Mouse (Mus musculus) hindbrain, embryonic 13.5 days (tissue): ENCODE results near the gene Cmtm6. TPM values are rescaled to one million over a fixed set of nuclear protein-coding genes. Genes with fewer than 3 reads are reported as not detected.
A peak's percentile ranks its signal among the peaks of the same experiment; 100 is the strongest.

Source experiments
- ATAC-seq: fragments of 200-750 bp; cut with Nextera tagmentation; 2 replicates; pipeline ENCODE4 v1.8.0; 2017; ENCODE audit warnings: moderate TSS enrichment; ENCODE audit not compliant: low FRiP score
- H3K27ac ChIP-seq: fragments of 300-500 bp; sonication (generic); 2 replicates; pipeline ENCODE4 v1.5.1; 2015; ENCODE audit warnings: inconsistent platforms, mild to moderate bottlenecking, moderate library complexity
- H3K27me3 ChIP-seq: fragments of 300-500 bp; sonication (generic); 2 replicates; pipeline ENCODE4 v1.6.1; 2015; ENCODE audit warnings: mild to moderate bottlenecking, inconsistent platforms
- H3K36me3 ChIP-seq: fragments of 300-500 bp; sonication (generic); 2 replicates; pipeline ENCODE4 v1.6.1; 2015; ENCODE audit warnings: mild to moderate bottlenecking, inconsistent platforms
- H3K4me1 ChIP-seq: fragments of 300-500 bp; sonication (generic); replicated peaks from 2 replicates; pipeline ENCODE4 v1.6.1; 2015; ENCODE audit warnings: inconsistent platforms
- H3K4me2 ChIP-seq: fragments of 300-500 bp; sonication (generic); 2 replicates; pipeline ENCODE4 v1.6.1; 2015; ENCODE audit warnings: inconsistent platforms, mild to moderate bottlenecking, moderate library complexity
- H3K4me3 ChIP-seq: fragments of 300-500 bp; sonication (generic); 2 replicates; pipeline ENCODE4 v1.5.1; 2015; ENCODE audit warnings: mild to moderate bottlenecking, inconsistent platforms
- H3K9ac ChIP-seq: fragments of 300-500 bp; sonication (generic); 2 replicates; pipeline ENCODE4 v1.6.1; 2015; ENCODE audit warnings: mild to moderate bottlenecking, inconsistent platforms
- H3K9me3 ChIP-seq: fragments of 300-500 bp; sonication (generic); 2 replicates; pipeline ENCODE4 v1.6.1; 2016; ENCODE audit warnings: inconsistent platforms
- WGBS: fragments of 180-500 bp; shearing (Covaris S2); methylation state at CpG from one replicate; pipeline ENCODE4 v1.1.7; 2015; 5-methylcytosine and 5-hydroxymethylcytosine counted together
- polyA plus RNA-seq: library from polyadenylated mRNA; unstranded; fragments of >200 nt; fragmentation: Nextera tagmentation; extraction: Ambion mirVana; gene quantifications from 2 replicates; pipeline ENCODE4 v1.2.1, GENCODE M21; 2015

The Cmtm6 gene
- polyA plus RNA-seq, 1 experiment from 2014 or later = 21.8 TPM

GRCm38 (mm10) chr9:114789557-114789956 lies 58.6 kb downstream of the Cmtm6 start:
- Histone ChIP-seq H3K4me2 (no peak overlapping the region), H3K4me1 (0 out of 2 replicates have a peak, but pooled peaks cover 9% of the 10 kb centered on the region), H3K9ac (no peak overlapping the region), H3K36me3 (no peaks in the 10 kb centered on the region), H3K4me3 (no peak overlapping the region), H3K9me3 (0 out of 2 replicates have a peak, but pooled peaks cover 5% of the 10 kb centered on the region), H3K27me3 (no peaks in the 10 kb centered on the region), H3K27ac (no peak overlapping the region)
- 80% methylated on average over 7 of the region's 7 CpGs for WGBS
- no peak for ATAC-seq

GRCm38 (mm10) chr9:114789989-114790388 lies 59.1 kb downstream of the Cmtm6 start:
- no peak overlapping the region for H3K27ac ChIP-seq
- H3K9ac ChIP-seq = no peak overlapping the region
- no peak overlapping the region for H3K4me3 ChIP-seq
- no peaks in the 10 kb centered on the region for H3K27me3 ChIP-seq
- no peak overlapping the region for H3K4me2 ChIP-seq
- no peaks in the 10 kb centered on the region for H3K36me3 ChIP-seq
- WGBS = 90% methylated on average over 8 of the region's 8 CpGs
- H3K9me3 ChIP-seq = 0 out of 2 replicates have a peak, but pooled peaks cover 5% of the 10 kb centered on the region
- ATAC-seq = no peak
- H3K4me1 ChIP-seq = 0 out of 2 replicates have a peak, but pooled peaks cover 8% of the 10 kb centered on the region

- Histone ChIP-seq H3K36me3 (no peaks in the 10 kb centered on the region), H3K9me3 (no peaks in the 10 kb centered on the region), H3K4me3 (no peak overlapping the region), H3K4me2 (no peak overlapping the region), H3K27me3 (no peaks in the 10 kb centered on the region), H3K9ac (no peak overlapping the region), H3K27ac (no peak overlapping the region), H3K4me1 (peaks cover 12% of the 10 kb centered on the region)
- ATAC-seq = no peak
- WGBS = 77% methylated on average over 9 of the region's 9 CpGs
Observed at GRCm38 (mm10) chr9:114793764-114794295, 62.9 kb downstream of the Cmtm6 start.

GRCm38 (mm10) chr9:114794491-114794890 lies 63.6 kb downstream of the Cmtm6 start:
- WGBS = 77% methylated on average over 4 of the region's 4 CpGs

GRCm38 (mm10) chr9:114796473-114797050 lies 65.6 kb downstream of the Cmtm6 start:
- H3K27me3 ChIP-seq = peaks cover 6% of the 10 kb centered on the region; the same call in 1 of the 2 replicates
- no peak overlapping the region; the same call in 1 of the 2 replicates for H3K27ac ChIP-seq
- WGBS = 20% methylated on average over 10 of the region's 11 CpGs
- H3K4me1 ChIP-seq = peaks cover 25% of the 10 kb centered on the region
- H3K4me2 ChIP-seq = no peak overlapping the region
- H3K9ac ChIP-seq = no peak overlapping the region
- no peaks in the 10 kb centered on the region for H3K9me3 ChIP-seq
- H3K36me3 ChIP-seq = no peaks in the 10 kb centered on the region
- H3K4me3 ChIP-seq = no peak overlapping the region
- ATAC-seq = 0 out of 2 replicates have a peak, but pooled peaks have one; percentile 16

More at GRCm38 (mm10) chr9:114794491-114794890, 63.6 kb downstream of the Cmtm6 start:
- H3K36me3 ChIP-seq = no peaks in the 10 kb centered on the region
- no peak overlapping the region for H3K9ac ChIP-seq
- no peaks in the 10 kb centered on the region for H3K27me3 ChIP-seq
- H3K9me3 ChIP-seq = no peaks in the 10 kb centered on the region
- H3K27ac ChIP-seq = no peak overlapping the region
- peaks cover 16% of the 10 kb centered on the region for H3K4me1 ChIP-seq
- no peak for ATAC-seq
- no peak overlapping the region for H3K4me2 ChIP-seq
- H3K4me3 ChIP-seq = no peak overlapping the region

DNA sequence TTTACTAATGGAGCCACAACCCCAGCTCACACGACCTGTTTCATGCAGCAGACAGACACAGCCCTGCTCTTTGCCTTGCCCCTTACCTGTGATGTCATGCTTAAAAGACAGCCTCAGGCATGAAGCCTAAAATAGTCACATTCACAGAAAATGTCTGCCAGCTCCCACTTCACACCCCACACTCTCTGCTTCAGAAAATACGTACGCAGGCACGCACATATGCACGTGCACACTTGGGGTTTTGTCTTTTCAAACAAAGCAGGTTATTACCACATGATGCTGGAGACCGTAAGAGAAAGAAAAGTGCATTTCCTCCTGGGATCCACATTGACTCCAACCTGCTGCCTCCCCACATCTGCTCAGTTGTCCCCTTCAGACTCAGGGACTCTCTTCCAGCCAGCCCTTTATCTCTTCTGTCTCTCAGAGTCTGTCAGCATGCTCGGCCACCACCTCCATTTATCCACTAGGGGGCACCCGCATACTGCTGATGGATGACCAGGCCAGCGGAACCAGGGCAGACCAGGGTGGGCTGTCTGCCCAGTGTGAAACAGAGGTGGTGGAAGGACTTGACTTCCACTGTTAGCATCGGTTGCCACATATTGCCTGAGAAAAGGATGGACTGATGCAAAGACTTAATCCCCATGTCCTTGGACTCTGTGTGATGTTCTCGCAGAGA lies 66.6 kb downstream of the Cmtm6 start:
- Histone ChIP-seq H3K36me3 (no peaks in the 10 kb centered on the region), H3K4me2 (no peak overlapping the region), H3K4me1 (peaks cover 25% of the 10 kb centered on the region), H3K27me3 (peaks cover 9% of the 10 kb centered on the region; the same call in 1 of the 2 replicates), H3K9me3 (no peaks in the 10 kb centered on the region), H3K9ac (0 out of 2 replicates have a peak overlapping the region, but pooled peaks have one; percentile 25), H3K4me3 (no peak overlapping the region), H3K27ac (peak overlapping the region; percentile 23; the same call in 1 of the 2 replicates)
- WGBS = 46% methylated on average over 11 of the region's 11 CpGs
- peak; percentile 77 for ATAC-seq

DNA sequence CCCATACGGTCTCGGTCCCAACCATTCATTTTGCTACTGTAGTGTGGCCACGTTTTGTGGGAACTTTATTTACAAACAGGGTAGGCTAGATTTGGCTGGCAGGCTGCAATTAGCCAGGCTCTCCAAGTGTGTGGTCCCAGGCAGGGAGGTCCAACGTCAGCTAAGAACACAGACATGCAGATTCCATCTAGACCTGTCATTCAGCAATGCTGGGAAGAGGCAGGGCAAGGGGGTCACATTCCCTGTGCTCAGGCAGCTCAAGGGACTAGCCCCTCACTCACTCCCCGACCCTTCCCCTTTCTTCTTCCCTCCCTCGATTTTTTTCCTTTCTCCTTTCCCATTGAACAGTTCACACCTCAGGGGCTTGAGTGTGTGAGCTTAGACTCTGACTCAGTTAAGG lies 67.9 kb downstream of the Cmtm6 start:
- H3K9ac ChIP-seq = no peak overlapping the region
- H3K27ac ChIP-seq = no peak overlapping the region
- H3K4me2 ChIP-seq = no peak overlapping the region
- H3K4me3 ChIP-seq = no peak overlapping the region
- H3K36me3 ChIP-seq = no peaks in the 10 kb centered on the region
- H3K9me3 ChIP-seq = no peaks in the 10 kb centered on the region
- ATAC-seq = no peak
- peaks cover 25% of the 10 kb centered on the region for H3K4me1 ChIP-seq
- WGBS = 28% methylated on average over 6 of the region's 6 CpGs
- H3K27me3 ChIP-seq = peaks cover 9% of the 10 kb centered on the region; the same call in 1 of the 2 replicates

Other genes with a start within 250 kb of the Cmtm6 start
- not detected in 2 replicates for gene Ccr4, start 226.2 kb upstream of the Cmtm6 start, polyA plus RNA-seq
- gene C130032M10Rik, start 215.4 kb upstream of the Cmtm6 start, polyA plus RNA-seq = 0.32 and 0.35 TPM in 2 replicates
- gene Trim71, start 166.7 kb upstream of the Cmtm6 start, polyA plus RNA-seq = 0.50 and 0.53 TPM in 2 replicates
- gene Cnot10, start 90.9 kb upstream of the Cmtm6 start, polyA plus RNA-seq = 54.7 and 59.0 TPM in 2 replicates
- 124 and 148 TPM in 2 replicates for gene Dync1li1, start 42.3 kb upstream of the Cmtm6 start, polyA plus RNA-seq
- gene Cmtm7, start 50.7 kb downstream of the Cmtm6 start, polyA plus RNA-seq = 18.3 and 19.1 TPM in 2 replicates
- 15.8 and 20.0 TPM in 2 replicates for gene Cmtm8, start 113.0 kb downstream of the Cmtm6 start, polyA plus RNA-seq
- gene Gpd1l, start 202.9 kb downstream of the Cmtm6 start, polyA plus RNA-seq = 22.4 and 23.5 TPM in 2 replicates
- gene Osbpl10, start 247.5 kb downstream of the Cmtm6 start, polyA plus RNA-seq = 1.8 and 2.4 TPM in 2 replicates